Mouse (Mus musculus) midbrain, postnatal 0 days (tissue): Measurements from ENCODE around the gene Fbxo27. TPM values are rescaled to one million over a fixed set of nuclear protein-coding genes. Genes with fewer than 3 reads are reported as not detected.
A peak's percentile ranks its signal among the peaks of the same experiment; 100 is the strongest.

Experiments used
- ATAC-seq: fragments of 200-750 bp; cut with Nextera tagmentation; 2 replicates; pipeline ENCODE4 v1.8.0; 2017; ENCODE audit warnings: moderate number of reproducible peaks, mild to moderate bottlenecking, moderate TSS enrichment, moderate library complexity; ENCODE audit not compliant: low FRiP score
- DNase-seq: peaks from one replicate; pipeline ENCODE4 v3.0.0-alpha.2; 2015; ENCODE audit warnings: low spot score
- H3K27ac ChIP-seq: fragments of 300-500 bp; sonication (generic); 2 replicates; pipeline ENCODE4 v1.5.1; 2014; ENCODE audit warnings: low read depth, mild to moderate bottlenecking, low read length, mixed read lengths
- H3K27me3 ChIP-seq: fragments of 300-500 bp; sonication (generic); 2 replicates; pipeline ENCODE4 v1.6.1; 2014; ENCODE audit warnings: low read length, control low read depth, mixed read lengths; ENCODE audit not compliant: insufficient read depth
- H3K36me3 ChIP-seq: fragments of 300-500 bp; sonication (generic); 2 replicates; pipeline ENCODE4 v1.6.1; 2014; ENCODE audit warnings: low read length, control low read depth, mixed read lengths; ENCODE audit not compliant: insufficient read depth
- H3K4me1 ChIP-seq: fragments of 300-500 bp; sonication (generic); 2 replicates; pipeline ENCODE4 v1.6.1; 2014; ENCODE audit warnings: mild to moderate bottlenecking, control low read depth, antibody characterized with exemption, low read length, mixed read lengths; ENCODE audit not compliant: insufficient read depth
- H3K4me2 ChIP-seq: fragments of 300-500 bp; sonication (generic); 2 replicates; pipeline ENCODE4 v1.6.1; 2014; ENCODE audit warnings: low read depth, mild to moderate bottlenecking, low read length, mixed read lengths; ENCODE audit not compliant: poor library complexity, severe bottlenecking
- H3K4me3 ChIP-seq: fragments of 300-500 bp; sonication (generic); 2 replicates; pipeline ENCODE4 v1.5.1; 2014; ENCODE audit warnings: low read depth, mild to moderate bottlenecking, low read length, moderate library complexity
- H3K9ac ChIP-seq: fragments of 300-500 bp; sonication (generic); replicated peaks from 2 replicates; pipeline ENCODE4 v1.6.1; 2014; ENCODE audit warnings: mild to moderate bottlenecking, low read length, moderate library complexity, mixed read lengths; ENCODE audit not compliant: poor library complexity, severe bottlenecking
- H3K9me3 ChIP-seq: fragments of 300-500 bp; sonication (generic); 2 replicates; pipeline ENCODE4 v1.6.1; 2016; ENCODE audit warnings: low read length, control low read depth
- CTCF ChIP-seq: IDR thresholded peaks from 2 replicates; pipeline ENCODE4 v1.5.1; 2016; ENCODE audit warnings: antibody characterized with exemption, mild to moderate bottlenecking
- WGBS: fragments of 180-500 bp; shearing (Covaris S2); extraction: QIAGEN DNeasy Blood & Tissue Kit; methylation state at CpG from one replicate; pipeline ENCODE4 v1.1.7; 2014; 5-methylcytosine and 5-hydroxymethylcytosine counted together
- polyA plus RNA-seq: library from polyadenylated mRNA; unstranded; fragments of >200 nt; fragmentation: Nextera tagmentation; extraction: Ambion mirVana; gene quantifications from 2 replicates; pipeline ENCODE4 v1.2.1, GENCODE M21; 2015
- total RNA-seq: library from RNA; depleted of rRNA; stranded (reverse); fragments of >200 nt; gene quantifications from 2 replicates; pipeline ENCODE4 v1.2.3, GENCODE M21; 2014

Fbxo27 gene
- total and polyA plus RNA-seq, 2 experiments from 2014 or later, result 7.4 to 10.4 TPM

- Histone ChIP-seq H3K36me3 (peaks cover 5% of the 10 kb centered on the region; the same call in 1 of the 2 replicates), H3K27ac (no peak overlapping the region), H3K9me3 (no peaks in the 10 kb centered on the region), H3K4me3 (peak overlapping the region; percentile 39), H3K4me1 (no peaks in the 10 kb centered on the region), H3K9ac (peak overlapping the region; percentile 39), H3K4me2 (peak overlapping the region; percentile 60), H3K27me3 (no peaks in the 10 kb centered on the region; the same call in 1 of the 2 replicates)
- TF ChIP-seq CTCF, result no peak
- DNase-seq, result peak; percentile 72
- WGBS, result 2% methylated on average over 57 of the region's 58 CpGs
- ATAC-seq, result peak; percentile 69; the same call in 1 of the 2 replicates
Observed at GRCm38 (mm10) chr7:28732341-28733142, 39.9 kb downstream of the Fbxo27 start.

GRCm38 (mm10) chr7:28733211-28733610 is 40.6 kb downstream of the Fbxo27 start:
- no peaks in the 10 kb centered on the region; the same call in 1 of the 2 replicates for H3K27me3 ChIP-seq
- peak overlapping the region; percentile 39 for H3K4me3 ChIP-seq
- TF ChIP-seq CTCF, result no peak
- no peak for DNase-seq
- no peak overlapping the region for H3K27ac ChIP-seq
- no peaks in the 10 kb centered on the region for H3K4me1 ChIP-seq
- peaks cover 5% of the 10 kb centered on the region; the same call in 1 of the 2 replicates for H3K36me3 ChIP-seq
- peak overlapping the region; percentile 60 for H3K4me2 ChIP-seq
- 9% methylated on average over 11 of the region's 11 CpGs for WGBS
- H3K9ac ChIP-seq, result peak overlapping the region; percentile 39; the same call in 1 of the 2 replicates
- no peak for ATAC-seq
- no peaks in the 10 kb centered on the region for H3K9me3 ChIP-seq

GRCm38 (mm10) chr7:28735701-28736100 is 43.1 kb downstream of the Fbxo27 start:
- no peaks in the 10 kb centered on the region for H3K4me1 ChIP-seq

GRCm38 (mm10) chr7:28739829-28740228 is 47.2 kb downstream of the Fbxo27 start:
- Histone ChIP-seq H3K4me3 (no peak overlapping the region), H3K27me3 (no peaks in the 10 kb centered on the region), H3K9me3 (no peaks in the 10 kb centered on the region), H3K4me2 (no peak overlapping the region), H3K36me3 (peaks cover 11% of the 10 kb centered on the region; the same call in 1 of the 2 replicates), H3K4me1 (peaks cover 9% of the 10 kb centered on the region; the same call in 1 of the 2 replicates), H3K9ac (no peak overlapping the region), H3K27ac (no peak overlapping the region)
- DNase-seq (no peak), ATAC-seq (no peak)
- WGBS, result 96% methylated on average over 21 of the region's 21 CpGs
- TF ChIP-seq CTCF, result no peak

More at GRCm38 (mm10) chr7:28735701-28736100, 43.1 kb downstream of the Fbxo27 start:
- H3K4me3 ChIP-seq, result no peak overlapping the region
- no peaks in the 10 kb centered on the region; the same call in 1 of the 2 replicates for H3K27me3 ChIP-seq
- H3K4me2 ChIP-seq, result no peak overlapping the region
- peaks cover 10% of the 10 kb centered on the region; the same call in 1 of the 2 replicates for H3K36me3 ChIP-seq
- 87% methylated on average over 6 of the region's 6 CpGs for WGBS
- H3K27ac ChIP-seq, result no peak overlapping the region
- ATAC-seq, result no peak
- no peaks in the 10 kb centered on the region for H3K9me3 ChIP-seq
- no peak overlapping the region for H3K9ac ChIP-seq
- TF ChIP-seq CTCF, result no peak
- no peak for DNase-seq

- no peak for DNase-seq
- Histone ChIP-seq H3K27me3 (no peaks in the 10 kb centered on the region), H3K36me3 (peaks cover 13% of the 10 kb centered on the region; the same call in 1 of the 2 replicates), H3K4me2 (peak overlapping the region; percentile 91), H3K9me3 (no peaks in the 10 kb centered on the region), H3K4me1 (peaks cover 9% of the 10 kb centered on the region; the same call in 1 of the 2 replicates), H3K27ac (peak overlapping the region; percentile 75), H3K4me3 (peak overlapping the region; percentile 47), H3K9ac (peak overlapping the region; percentile 76)
- ATAC-seq, result no peak
- peak; percentile 30; the same call in 1 of the 2 replicates for TF ChIP-seq CTCF
- 44% methylated on average over 9 of the region's 9 CpGs for WGBS
Observed at GRCm38 (mm10) chr7:28740949-28741348, 48.3 kb downstream of the Fbxo27 start.

GRCm38 (mm10) chr7:28741368-28741708 is 48.7 kb downstream of the Fbxo27 start:
- peaks cover 14% of the 10 kb centered on the region; the same call in 1 of the 2 replicates for H3K36me3 ChIP-seq
- H3K27me3 ChIP-seq, result no peaks in the 10 kb centered on the region
- H3K27ac ChIP-seq, result peak overlapping the region; percentile 75
- no peak for DNase-seq
- peak overlapping the region; percentile 47 for H3K4me3 ChIP-seq
- ATAC-seq, result peak; percentile 6; the same call in 1 of the 2 replicates
- H3K9me3 ChIP-seq, result no peaks in the 10 kb centered on the region
- peaks cover 9% of the 10 kb centered on the region; the same call in 1 of the 2 replicates for H3K4me1 ChIP-seq
- WGBS, result 1% methylated on average over 13 of the region's 13 CpGs
- TF ChIP-seq CTCF, result no peak
- peak overlapping the region; percentile 91 for H3K4me2 ChIP-seq
- H3K9ac ChIP-seq, result peak overlapping the region; percentile 76
